Mouse (Mus musculus) B cell, adult 2 months (primary cell): ENCODE results near the gene Slc4a1.

Experiments used
- DNase-seq, 2 experiments: peaks; one replicate each; pipeline ENCODE4 v3.0.0; 2022

Gene Slc4a1

GRCm38 (mm10) chr11:102349189-102349954, 16.6 kb downstream of the Slc4a1 start:
- DNase-seq, result no peak

GRCm38 (mm10) chr11:102348771-102349170, 17.2 kb downstream of the Slc4a1 start:
- DNase-seq, result no peak

- DNase-seq, result no peak
Measured at GRCm38 (mm10) chr11:102348101-102348585, 17.9 kb downstream of the Slc4a1 start.

- no peak for DNase-seq
Measured at GRCm38 (mm10) chr11:102347683-102348082, 18.3 kb downstream of the Slc4a1 start.

- DNase-seq, result no peak
Measured at GRCm38 (mm10) chr11:102346926-102347325, 19.1 kb downstream of the Slc4a1 start.

GRCm38 (mm10) chr11:102344458-102344857, 21.5 kb downstream of the Slc4a1 start:
- no peak for DNase-seq

- no peak for DNase-seq
Measured at GRCm38 (mm10) chr11:102342742-102343141, 23.3 kb downstream of the Slc4a1 start.

- no peak for DNase-seq
Measured at GRCm38 (mm10) chr11:102341101-102341500, 24.9 kb downstream of the Slc4a1 start.

- DNase-seq, result peak; percentile 59 to 66
Measured at GRCm38 (mm10) chr11:102339624-102340023, 26.4 kb downstream of the Slc4a1 start.

- DNase-seq, result no peak
Measured at GRCm38 (mm10) chr11:102339195-102339594, 26.8 kb downstream of the Slc4a1 start.

GRCm38 (mm10) chr11:102338561-102338960, 27.4 kb downstream of the Slc4a1 start:
- no peak for DNase-seq

GRCm38 (mm10) chr11:102337921-102338320, 28.1 kb downstream of the Slc4a1 start:
- no peak for DNase-seq

- no peak for DNase-seq
Measured at GRCm38 (mm10) chr11:102336191-102336590, 29.8 kb downstream of the Slc4a1 start.

GRCm38 (mm10) chr11:102334973-102335700, 30.9 kb downstream of the Slc4a1 start:
- no peak for DNase-seq

GRCm38 (mm10) chr11:102334010-102334409, 32.0 kb downstream of the Slc4a1 start:
- DNase-seq, result no peak

GRCm38 (mm10) chr11:102333061-102333460, 32.9 kb downstream of the Slc4a1 start:
- no peak for DNase-seq

GRCm38 (mm10) chr11:102331806-102332205, 34.2 kb downstream of the Slc4a1 start:
- DNase-seq, result no peak

- no peak for DNase-seq
Measured at GRCm38 (mm10) chr11:102330039-102330438, 36.0 kb downstream of the Slc4a1 start.

GRCm38 (mm10) chr11:102329518-102329917, 36.5 kb downstream of the Slc4a1 start:
- DNase-seq, result no peak

- peak; percentile 22 to 24 for DNase-seq
Measured at GRCm38 (mm10) chr11:102327839-102328238, 38.2 kb downstream of the Slc4a1 start.

GRCm38 (mm10) chr11:102327250-102327649, 38.8 kb downstream of the Slc4a1 start:
- no peak for DNase-seq

- no peak for DNase-seq
Measured at GRCm38 (mm10) chr11:102323516-102323915, 42.5 kb downstream of the Slc4a1 start.

- no peak for DNase-seq
Measured at GRCm38 (mm10) chr11:102321931-102322330, 44.1 kb downstream of the Slc4a1 start.

GRCm38 (mm10) chr11:102320686-102321005, 45.4 kb downstream of the Slc4a1 start:
- DNase-seq, result no peak
